Mouse (Mus musculus): ENCODE results near the gene Atxn1.

DNA sequence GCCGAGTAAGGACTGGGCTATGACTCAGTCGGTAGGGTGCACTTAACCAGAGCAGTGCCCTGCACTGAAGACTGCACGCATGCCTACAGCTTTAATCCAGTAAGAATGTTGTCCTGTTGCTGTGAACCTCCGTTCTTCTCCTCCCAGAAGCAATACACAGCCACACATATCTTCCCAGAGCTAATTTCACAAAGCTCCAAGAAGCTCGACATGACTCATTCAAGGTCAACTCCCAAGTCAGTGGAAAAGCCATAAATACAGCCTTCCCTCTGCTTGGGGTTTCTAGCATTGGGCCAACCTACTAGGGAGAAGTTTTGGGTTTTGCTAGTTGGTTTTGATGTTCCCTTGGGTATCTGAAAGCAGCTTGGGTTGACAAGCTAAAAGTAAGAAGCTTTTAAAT, 33.6 kb downstream of the Atxn1 start:
- no peak for TF ChIP-seq CTCF (IDR thresholded peaks at IDR 0.05; ENCODE audit: low read depth, low read length)
- no peak for TF ChIP-seq GATA1 (IDR thresholded peaks at IDR 0.05; ENCODE audit: borderline replicate concordance, low read length)
- TF ChIP-seq TAL1 (conservative IDR thresholded peaks at IDR 0.05; ENCODE audit: low read depth, low read length), result no peak
- TF ChIP-seq POLR2AphosphoS5 (IDR thresholded peaks at IDR 0.05; ENCODE audit: insufficient replicate concordance, low read depth, low read length), result no peak
